Mouse (Mus musculus): Measurements from ENCODE around the gene Creg1. TPM values are rescaled to one million over a fixed set of nuclear protein-coding genes. Genes with fewer than 3 reads are reported as not detected.

Creg1 gene
- polyA plus RNA-seq, 1 experiment from 2014 or later, result 49.3 TPM

DNA sequence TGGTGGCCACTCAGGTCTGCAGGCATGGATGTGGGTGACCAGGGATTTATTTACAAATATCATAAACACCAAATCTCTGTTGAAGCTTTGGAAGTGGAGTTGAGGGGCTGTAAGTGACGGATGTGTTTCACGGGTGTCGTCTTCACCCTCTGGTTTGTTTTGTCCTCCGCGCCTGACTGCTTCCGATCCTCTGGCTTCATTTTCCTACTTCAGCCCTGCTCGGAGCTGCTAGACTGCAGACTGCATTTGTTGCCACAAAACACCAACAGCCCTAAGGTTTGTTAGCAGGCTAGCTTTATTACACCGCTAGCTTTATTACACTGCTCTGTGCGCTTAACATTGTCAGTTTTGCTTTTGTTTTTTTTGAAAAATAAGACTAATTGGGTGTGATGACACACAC, 27.9 kb downstream of the Creg1 start:
- H3K36me3 ChIP-seq, result no peaks in the 10 kb centered on the region
- H3K4me2 ChIP-seq (replicated peaks), result no peak overlapping the region
- peaks cover 6% of the 10 kb centered on the region; the same call in 1 of the 2 replicates for H3K4me1 ChIP-seq
- peaks cover 22% of the 10 kb centered on the region; the same call in 1 of the 2 replicates for H3K27me3 ChIP-seq
- no peak overlapping the region for H3K9ac ChIP-seq
- WGBS, result 87% methylated on average over 9 of the region's 9 CpGs
- no peaks in the 10 kb centered on the region for H3K9me3 ChIP-seq
- no peak for ATAC-seq (ENCODE audit: low FRiP score, low read depth)
- no peak overlapping the region for H3K27ac ChIP-seq
- H3K4me3 ChIP-seq, result no peak overlapping the region

DNA sequence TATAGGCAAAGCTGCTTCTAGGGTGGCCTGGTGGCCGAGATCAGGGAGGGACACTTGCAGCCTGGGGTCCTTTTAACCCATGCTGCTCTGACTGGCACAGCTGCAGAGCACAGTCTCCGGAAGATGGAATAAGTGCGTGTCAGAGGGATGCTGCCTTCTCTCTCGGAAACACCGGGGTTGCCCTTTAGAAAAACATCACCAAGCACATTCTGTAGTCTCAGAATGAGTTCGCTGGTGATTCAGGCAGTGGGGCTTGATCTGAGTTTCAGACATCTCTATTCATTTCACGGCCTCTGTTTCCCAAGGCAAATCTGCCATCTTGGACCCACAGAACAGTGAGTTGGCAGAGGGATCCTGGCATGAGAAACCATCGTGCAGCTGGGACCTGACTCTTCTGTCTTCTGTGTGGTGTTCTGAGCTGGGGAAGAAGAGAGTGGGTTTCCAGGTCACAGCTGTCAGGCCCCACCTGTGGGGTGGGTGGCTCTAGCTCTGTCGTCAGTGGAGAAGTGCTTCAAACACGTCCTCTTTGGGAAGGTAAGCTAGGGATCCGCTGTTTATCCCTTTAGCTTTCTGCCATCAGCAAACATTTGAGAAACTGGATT, 38.3 kb downstream of the Creg1 start:
- no peak for ATAC-seq (ENCODE audit: low FRiP score, low read depth)
- 86% methylated on average over 11 of the region's 11 CpGs for WGBS
- H3K9me3 ChIP-seq, result peaks cover 6% of the 10 kb centered on the region; the same call in 1 of the 2 replicates
- no peaks in the 10 kb centered on the region for H3K27me3 ChIP-seq
- H3K27ac ChIP-seq, result no peak overlapping the region
- peaks cover 7% of the 10 kb centered on the region for H3K4me1 ChIP-seq
- no peak overlapping the region for H3K4me2 ChIP-seq (replicated peaks)
- no peak overlapping the region for H3K9ac ChIP-seq
- H3K36me3 ChIP-seq, result no peaks in the 10 kb centered on the region
- no peak overlapping the region for H3K4me3 ChIP-seq

DNA sequence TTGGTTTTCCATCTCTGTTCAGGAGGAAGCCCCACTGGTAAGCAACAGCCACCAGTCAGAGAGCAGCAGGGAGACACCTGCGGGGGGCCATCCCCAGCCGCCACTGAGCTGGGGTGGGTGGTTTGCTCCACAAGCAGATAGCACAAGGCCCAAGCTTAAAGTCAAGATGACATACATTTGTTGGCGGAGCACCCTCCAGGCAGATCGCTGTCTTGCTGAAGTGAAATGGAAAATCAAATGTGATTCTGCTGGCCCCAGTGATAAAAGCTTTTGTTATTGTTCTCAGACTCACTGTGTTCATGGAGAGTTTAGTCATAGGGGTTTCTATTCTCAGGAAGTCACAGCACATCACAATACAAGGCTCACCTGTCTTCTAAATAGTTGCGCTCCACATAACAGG, 39.6 kb downstream of the Creg1 start:
- Histone ChIP-seq H3K4me3 (no peak overlapping the region), H3K9me3 (peaks cover 6% of the 10 kb centered on the region; the same call in 1 of the 2 replicates), H3K27me3 (no peaks in the 10 kb centered on the region), H3K36me3 (no peaks in the 10 kb centered on the region), H3K4me1 (peaks cover 7% of the 10 kb centered on the region), H3K4me2 (replicated peaks) (no peak overlapping the region), H3K9ac (no peak overlapping the region), H3K27ac (no peak overlapping the region)
- ATAC-seq (ENCODE audit: low FRiP score, low read depth), result no peak
- WGBS, result 93% methylated on average over 5 of the region's 5 CpGs

DNA sequence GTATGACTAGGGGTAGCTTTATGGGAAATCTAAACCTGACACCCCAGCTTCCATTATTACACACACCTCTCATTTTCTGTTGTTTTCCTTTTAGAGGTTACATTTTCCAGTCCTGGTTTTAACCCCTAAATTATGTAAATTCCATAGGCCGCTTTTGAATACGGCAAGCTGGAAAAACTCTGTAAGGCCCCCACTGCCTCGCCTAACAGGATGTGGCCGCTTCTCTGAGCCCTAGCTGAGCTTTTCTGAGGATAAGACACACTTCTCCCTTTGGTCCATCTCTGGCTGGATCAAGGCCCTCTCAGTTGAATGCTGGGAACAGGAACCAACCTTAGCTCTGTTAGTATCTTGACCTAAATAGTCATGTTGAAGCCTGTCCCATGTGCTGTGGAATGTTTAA, 40.6 kb downstream of the Creg1 start:
- 81% methylated on average over 4 of the region's 4 CpGs for WGBS
- no peak overlapping the region for H3K4me3 ChIP-seq

DNA sequence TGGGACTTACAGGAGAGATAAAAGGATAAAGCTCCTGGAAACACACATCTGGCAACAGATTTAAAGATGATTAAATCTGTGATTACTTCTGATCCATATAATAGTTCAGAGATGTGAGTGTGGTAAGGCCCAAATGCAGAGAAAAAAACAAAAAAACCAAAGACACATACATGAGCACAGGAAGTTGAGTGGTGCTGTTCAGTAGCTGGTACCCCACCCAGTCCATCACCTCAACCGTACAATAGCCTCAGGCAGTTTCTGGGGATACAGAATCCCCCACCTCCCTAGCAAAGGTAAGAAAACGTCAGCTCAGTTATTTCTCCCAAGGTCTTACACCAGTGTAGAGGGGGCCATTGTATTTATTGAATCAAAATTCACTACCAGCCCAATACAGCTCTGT, 47.1 kb downstream of the Creg1 start:
- Histone ChIP-seq H3K4me1 (peaks cover 28% of the 10 kb centered on the region), H3K4me2 (replicated peaks) (no peak overlapping the region), H3K9ac (no peak overlapping the region), H3K36me3 (no peaks in the 10 kb centered on the region), H3K27me3 (peaks cover 10% of the 10 kb centered on the region; the same call in 1 of the 2 replicates), H3K27ac (no peak overlapping the region), H3K9me3 (no peaks in the 10 kb centered on the region), H3K4me3 (no peak overlapping the region)
- WGBS, result 52% methylated on average over 2 of the region's 2 CpGs
- no peak for ATAC-seq (ENCODE audit: low FRiP score, low read depth)

More for the DNA sequence above, 40.6 kb downstream of the Creg1 start:
- H3K27ac ChIP-seq, result no peak overlapping the region
- H3K27me3 ChIP-seq, result no peaks in the 10 kb centered on the region
- H3K9ac ChIP-seq, result no peak overlapping the region
- peaks cover 7% of the 10 kb centered on the region for H3K4me1 ChIP-seq
- H3K9me3 ChIP-seq, result peaks cover 6% of the 10 kb centered on the region; the same call in 1 of the 2 replicates
- H3K4me2 ChIP-seq (replicated peaks), result no peak overlapping the region
- H3K36me3 ChIP-seq, result no peaks in the 10 kb centered on the region
- no peak for ATAC-seq (ENCODE audit: low FRiP score, low read depth)

DNA sequence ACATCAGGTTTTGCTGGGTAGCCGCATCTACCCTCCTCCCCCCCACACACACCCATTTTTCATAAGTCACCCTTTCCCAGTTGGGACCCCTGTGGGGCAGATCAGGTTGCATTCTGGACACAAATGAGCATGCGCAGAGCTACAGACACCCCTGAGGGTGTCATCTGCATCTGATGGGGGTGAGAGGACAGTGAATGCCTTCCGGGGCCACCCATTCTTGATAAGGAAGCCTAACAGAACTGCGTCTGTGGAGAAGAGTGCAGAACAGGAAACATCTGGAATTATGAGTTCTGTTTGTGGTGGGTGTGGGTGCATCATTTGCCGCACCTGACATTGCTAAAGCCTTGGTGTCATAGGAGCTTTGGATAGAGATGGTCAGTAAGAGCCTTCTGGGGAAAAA, 47.6 kb downstream of the Creg1 start:
- H3K4me3 ChIP-seq, result no peak overlapping the region
- H3K9me3 ChIP-seq, result no peaks in the 10 kb centered on the region
- H3K36me3 ChIP-seq, result no peaks in the 10 kb centered on the region
- peaks cover 11% of the 10 kb centered on the region; the same call in 1 of the 2 replicates for H3K27me3 ChIP-seq
- no peak overlapping the region for H3K27ac ChIP-seq
- 82% methylated on average over 5 of the region's 5 CpGs for WGBS
- no peak overlapping the region for H3K4me2 ChIP-seq (replicated peaks)
- no peak for ATAC-seq (ENCODE audit: low FRiP score, low read depth)
- no peak overlapping the region for H3K9ac ChIP-seq
- peaks cover 25% of the 10 kb centered on the region for H3K4me1 ChIP-seq

DNA sequence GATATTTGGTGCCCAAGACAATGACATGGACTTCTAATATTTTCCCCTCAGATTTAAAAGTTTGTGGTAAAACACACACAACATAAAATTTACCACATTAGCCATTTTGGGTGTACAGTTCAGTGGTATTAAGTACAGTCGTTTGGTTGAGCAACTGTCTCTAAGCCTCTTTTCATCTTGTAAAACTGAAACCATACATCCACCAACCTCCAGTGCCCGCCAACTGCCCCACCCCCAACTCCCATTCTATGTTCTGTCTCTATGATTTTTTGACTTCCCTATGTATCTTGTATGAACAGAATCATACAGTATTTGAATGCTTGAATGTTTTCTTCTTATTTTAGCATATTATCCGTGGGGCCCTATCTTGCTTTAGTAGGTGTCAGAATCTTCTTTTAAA, 49.2 kb downstream of the Creg1 start:
- H3K4me3 ChIP-seq, result no peak overlapping the region
- 66% methylated on average over 3 of the region's 3 CpGs for WGBS
- peaks cover 18% of the 10 kb centered on the region; the same call in 1 of the 2 replicates for H3K27me3 ChIP-seq
- H3K36me3 ChIP-seq, result no peaks in the 10 kb centered on the region
- no peaks in the 10 kb centered on the region for H3K9me3 ChIP-seq
- H3K4me1 ChIP-seq, result peaks cover 22% of the 10 kb centered on the region
- H3K9ac ChIP-seq, result no peak overlapping the region
- H3K27ac ChIP-seq, result no peak overlapping the region
- no peak overlapping the region for H3K4me2 ChIP-seq (replicated peaks)
- no peak for ATAC-seq (ENCODE audit: low FRiP score, low read depth)

DNA sequence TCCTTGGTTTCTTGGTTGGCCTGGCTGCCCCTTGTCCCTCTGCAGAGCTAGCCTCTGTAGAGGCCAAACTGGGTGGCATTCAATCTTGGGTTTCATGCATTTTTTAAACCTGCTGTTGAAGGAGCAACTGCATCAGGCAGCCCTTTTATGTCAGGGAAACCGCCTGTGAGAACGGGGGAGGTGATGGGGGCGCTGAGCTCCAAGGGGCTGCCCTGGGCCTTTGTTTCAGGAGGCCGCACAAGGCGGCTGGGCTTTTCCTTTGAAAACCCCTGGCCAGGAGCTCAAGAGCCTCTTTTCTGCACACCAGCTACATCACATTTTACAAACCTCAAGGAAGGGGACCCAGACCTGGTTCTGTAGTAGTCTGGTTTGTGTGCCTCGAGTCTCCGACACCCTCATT, 50.6 kb downstream of the Creg1 start:
- Histone ChIP-seq H3K9me3 (no peaks in the 10 kb centered on the region), H3K27me3 (peaks cover 18% of the 10 kb centered on the region; the same call in 1 of the 2 replicates), H3K4me2 (replicated peaks) (peak overlapping the region; percentile 25; the same call in 1 of the 2 replicates), H3K36me3 (no peaks in the 10 kb centered on the region), H3K4me1 (peaks cover 22% of the 10 kb centered on the region), H3K27ac (peak overlapping the region; percentile 39; the same call in 1 of the 2 replicates), H3K4me3 (no peak overlapping the region), H3K9ac (0 out of 2 replicates have a peak overlapping the region, but pooled peaks have one; percentile 8)
- WGBS, result 24% methylated on average over 7 of the region's 7 CpGs
- no peak for ATAC-seq (ENCODE audit: low FRiP score, low read depth)

DNA sequence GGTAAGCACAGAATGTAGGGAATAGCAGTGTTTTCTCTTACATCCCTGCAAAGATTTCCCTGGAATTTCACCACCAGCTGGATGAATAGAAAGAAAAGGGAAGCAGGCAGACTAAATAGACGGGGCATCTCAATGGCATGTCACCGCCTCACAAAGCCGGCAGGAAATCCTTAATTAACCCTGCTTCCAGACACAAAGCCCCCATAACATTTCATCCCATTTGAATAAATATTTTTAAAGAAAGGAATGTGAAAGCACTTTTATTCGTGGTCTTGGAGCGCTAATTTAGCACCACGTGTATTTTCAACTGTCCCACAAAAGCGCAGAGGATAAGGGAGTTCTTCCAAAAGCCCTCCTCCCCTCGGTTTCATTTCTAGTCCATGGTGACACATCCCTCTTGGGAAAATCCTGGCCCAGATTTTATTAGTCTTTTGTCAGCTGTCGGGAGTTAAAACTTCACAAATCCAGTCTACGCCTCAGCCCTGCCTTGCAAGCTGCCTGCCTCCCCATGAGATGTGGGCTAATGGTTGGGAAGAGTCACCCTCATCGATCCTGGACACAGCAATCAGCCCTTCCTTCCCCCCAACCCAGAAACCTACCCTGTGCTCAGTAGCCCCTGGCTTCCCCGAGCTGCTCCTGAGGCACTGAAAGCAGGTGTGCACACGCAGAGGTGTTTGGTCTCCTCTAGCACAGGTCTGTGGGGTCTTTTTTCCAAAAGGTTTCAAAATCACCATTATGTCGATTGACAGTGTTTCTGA, 51.2 kb downstream of the Creg1 start:
- WGBS, result 28% methylated on average over 14 of the region's 14 CpGs
- Histone ChIP-seq H3K27ac (peak overlapping the region; percentile 39; the same call in 1 of the 2 replicates), H3K9me3 (no peaks in the 10 kb centered on the region), H3K9ac (no peak overlapping the region), H3K36me3 (no peaks in the 10 kb centered on the region), H3K4me1 (peaks cover 22% of the 10 kb centered on the region), H3K27me3 (peaks cover 18% of the 10 kb centered on the region; the same call in 1 of the 2 replicates), H3K4me3 (no peak overlapping the region), H3K4me2 (replicated peaks) (peak overlapping the region; percentile 25; the same call in 1 of the 2 replicates)
- no peak for ATAC-seq (ENCODE audit: low FRiP score, low read depth)

DNA sequence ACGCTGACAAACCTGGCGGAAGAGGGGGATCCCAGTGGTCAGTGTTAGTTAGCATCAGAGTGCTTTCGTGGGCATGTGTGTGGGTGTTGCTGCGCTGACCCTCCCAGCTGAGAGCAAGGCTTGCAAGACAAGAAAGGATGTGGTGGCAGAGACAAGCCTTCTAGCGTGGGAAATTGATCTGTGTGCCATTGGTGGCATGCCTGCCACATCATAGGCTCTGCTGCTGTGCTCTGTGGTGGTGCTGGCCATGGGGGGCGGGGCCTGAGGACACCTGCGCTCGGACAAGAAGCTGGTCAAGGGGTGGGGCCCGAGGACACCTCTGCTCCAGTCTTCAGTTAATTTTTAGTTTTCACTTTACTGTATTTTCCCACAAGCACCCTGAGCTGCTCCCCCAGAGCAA, 52.8 kb downstream of the Creg1 start:
- ATAC-seq (ENCODE audit: low FRiP score, low read depth), result no peak
- Histone ChIP-seq H3K4me1 (peaks cover 22% of the 10 kb centered on the region), H3K4me3 (no peak overlapping the region), H3K9me3 (no peaks in the 10 kb centered on the region), H3K4me2 (replicated peaks) (no peak overlapping the region), H3K9ac (no peak overlapping the region), H3K27me3 (peaks cover 18% of the 10 kb centered on the region; the same call in 1 of the 2 replicates), H3K36me3 (no peaks in the 10 kb centered on the region), H3K27ac (no peak overlapping the region)
- 81% methylated on average over 9 of the region's 9 CpGs for WGBS

DNA sequence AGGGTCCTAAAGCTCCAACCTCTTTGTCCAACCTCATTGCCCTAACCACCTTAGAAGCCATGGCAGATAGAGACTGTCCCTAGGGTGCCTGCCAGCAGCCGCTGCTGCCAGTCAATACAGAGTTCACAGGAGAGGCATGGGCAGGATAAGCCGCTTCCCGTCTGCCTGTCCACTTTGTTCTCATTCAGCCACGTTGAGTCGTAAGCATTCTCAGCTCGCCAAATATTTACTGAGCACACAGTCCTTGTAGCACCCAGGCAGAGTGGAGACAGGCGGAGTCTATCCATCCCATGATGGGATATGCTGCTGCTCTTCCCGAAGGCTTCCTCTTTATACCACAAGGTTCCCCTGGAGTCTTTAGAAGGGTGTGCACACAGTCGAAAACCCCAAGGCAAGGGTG, 53.7 kb downstream of the Creg1 start:
- WGBS, result 74% methylated on average over 9 of the region's 9 CpGs
- Histone ChIP-seq H3K9ac (no peak overlapping the region), H3K4me1 (peaks cover 22% of the 10 kb centered on the region), H3K9me3 (no peaks in the 10 kb centered on the region), H3K4me3 (no peak overlapping the region), H3K27me3 (peaks cover 14% of the 10 kb centered on the region; the same call in 1 of the 2 replicates), H3K27ac (no peak overlapping the region), H3K36me3 (no peaks in the 10 kb centered on the region), H3K4me2 (replicated peaks) (no peak overlapping the region)
- ATAC-seq (ENCODE audit: low FRiP score, low read depth), result no peak

DNA sequence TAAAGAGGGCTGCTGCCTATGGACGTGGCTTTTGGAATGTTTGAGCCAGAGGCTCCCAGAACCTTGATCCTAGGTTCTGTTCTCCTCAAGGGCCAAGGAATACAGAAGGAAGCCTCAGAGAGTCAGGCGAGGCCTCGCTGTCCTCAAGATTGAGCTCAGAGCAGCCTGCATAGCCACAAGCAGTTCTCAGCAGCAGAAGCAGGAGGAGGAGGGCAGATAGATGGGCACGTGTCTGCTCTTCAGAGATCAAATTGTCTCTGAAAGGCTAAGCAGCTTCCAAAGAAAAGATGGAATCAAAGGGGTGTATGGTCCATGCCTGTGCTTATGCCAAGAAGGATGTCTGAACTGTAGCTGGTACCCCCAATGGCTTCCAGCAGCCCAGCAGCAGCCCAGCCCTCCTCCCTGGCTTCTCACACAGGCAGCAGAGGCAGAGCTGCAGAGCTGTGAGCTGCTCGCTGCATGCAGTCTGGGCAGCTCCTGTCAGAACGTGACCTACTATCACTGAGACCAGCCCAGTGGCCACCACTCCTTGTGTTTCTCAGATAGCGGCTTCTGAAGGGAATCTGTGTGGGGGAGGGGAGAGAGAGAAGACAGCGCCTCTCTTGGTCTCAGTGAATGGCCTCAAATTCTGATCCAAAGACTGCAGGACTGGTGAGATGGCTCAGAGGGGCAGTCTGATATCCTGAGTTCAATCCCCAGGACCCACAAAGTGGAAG, 54.8 kb downstream of the Creg1 start:
- Histone ChIP-seq H3K9ac (no peak overlapping the region), H3K4me2 (replicated peaks) (no peak overlapping the region), H3K27me3 (peaks cover 13% of the 10 kb centered on the region; the same call in 1 of the 2 replicates), H3K9me3 (no peaks in the 10 kb centered on the region), H3K27ac (no peak overlapping the region), H3K4me1 (peaks cover 19% of the 10 kb centered on the region), H3K36me3 (no peaks in the 10 kb centered on the region), H3K4me3 (no peak overlapping the region)
- 42% methylated on average over 8 of the region's 8 CpGs for WGBS
- ATAC-seq (ENCODE audit: low FRiP score, low read depth), result no peak

Data from limb, embryonic 13.5 days (tissue).